Mouse (Mus musculus): ENCODE measurements around the gene Smpd4. TPM values are rescaled to one million over a fixed set of nuclear protein-coding genes. Genes with fewer than 3 reads are reported as not detected.

Gene Smpd4
- polyA plus RNA-seq, 1 experiment from 2014 or later: 22.7 TPM

DNA sequence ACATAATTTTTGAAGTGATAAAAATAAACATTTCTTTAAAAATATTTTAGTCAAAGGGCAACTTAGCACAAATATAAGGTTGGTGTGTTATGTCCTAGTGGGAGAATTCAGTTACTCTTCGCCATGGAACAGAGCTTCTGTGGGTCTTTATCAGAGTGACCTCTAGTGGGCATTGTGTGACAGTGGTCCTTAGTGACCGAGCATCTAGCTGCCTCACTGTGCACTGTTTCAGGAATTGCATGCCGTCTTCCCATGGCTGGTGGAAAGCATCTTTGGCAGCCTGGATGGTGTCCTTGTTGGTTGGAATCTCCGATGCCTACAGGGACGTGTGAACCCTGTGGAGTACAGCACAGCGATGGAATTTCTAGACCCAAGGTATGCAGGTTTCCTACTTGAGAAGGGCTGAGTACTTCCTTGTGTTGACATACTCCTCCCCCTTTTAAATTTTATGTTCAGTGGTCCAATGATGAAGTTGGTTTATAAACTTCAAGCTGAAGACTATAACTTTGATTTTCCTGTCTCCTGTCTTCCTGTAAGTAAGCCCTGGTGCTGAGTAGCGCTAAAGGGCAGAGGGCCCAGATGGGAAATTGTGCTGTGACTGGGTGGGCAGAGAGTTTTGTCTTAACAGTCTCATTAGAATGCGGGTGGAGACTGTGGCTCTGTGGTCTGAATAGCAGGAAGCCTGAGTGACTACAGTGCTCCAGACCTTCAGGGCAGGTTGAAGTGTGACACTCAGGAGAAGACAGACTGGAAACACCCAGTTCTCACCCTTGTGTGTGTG is 6.5 kb downstream of the Smpd4 start:
- Histone ChIP-seq H3K27me3 (ENCODE audit: control insufficient read depth, insufficient read depth, low read length) (no peaks in the 10 kb centered on the region), H3K9ac (ENCODE audit: low read length) (no peak overlapping the region), H3K4me2 (ENCODE audit: low read length) (no peak overlapping the region), H3K4me1 (ENCODE audit: control insufficient read depth in 2 of 2, insufficient read depth in 2 of 2, low read length in 2 of 2) (no peaks in the 10 kb centered on the region), H3K27ac (replicated peaks in 1 of 2; ENCODE audit: control insufficient read depth in 1 of 2, insufficient read depth in 1 of 2, low read depth in 2 of 2, low read length in 2 of 2) (no peak overlapping the region), H3K36me3 (ENCODE audit: control insufficient read depth, insufficient read depth, low read length) (peaks cover 92% of the 10 kb centered on the region), H3K9me3 (ENCODE audit: control insufficient read depth, low read length) (no peaks in the 10 kb centered on the region), H3K4me3 (ENCODE audit: control insufficient read depth in 1 of 2, insufficient read depth in 1 of 2, low read depth in 1 of 2, low read length in 2 of 2) (no peak overlapping the region)
- ATAC-seq (ENCODE audit: insufficient number of reproducible peaks, insufficient read depth, low FRiP score, low read depth): no peak
- WGBS: 66% methylated on average over 8 of the region's 8 CpGs

DNA sequence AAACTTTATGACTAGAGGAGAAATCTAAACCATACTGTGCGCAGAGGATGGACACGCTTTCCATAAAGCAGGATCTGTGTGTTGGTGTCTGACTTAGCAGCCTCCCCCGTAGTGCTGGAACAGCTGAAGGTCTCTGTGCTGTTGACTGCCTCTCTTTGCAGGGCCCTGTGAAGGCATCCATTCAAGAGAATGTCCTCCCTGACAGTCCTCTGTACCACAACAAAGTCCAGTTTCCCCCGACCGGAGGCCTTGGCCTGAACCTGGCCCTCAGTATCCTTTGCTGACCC is 7.1 kb downstream of the Smpd4 start:
- H3K4me3 ChIP-seq (ENCODE audit: control insufficient read depth in 1 of 2, insufficient read depth in 1 of 2, low read depth in 1 of 2, low read length in 2 of 2): no peak overlapping the region
- no peak for ATAC-seq (ENCODE audit: insufficient number of reproducible peaks, insufficient read depth, low FRiP score, low read depth)
- H3K27me3 ChIP-seq (ENCODE audit: control insufficient read depth, insufficient read depth, low read length): no peaks in the 10 kb centered on the region
- H3K9me3 ChIP-seq (ENCODE audit: control insufficient read depth, low read length): no peaks in the 10 kb centered on the region
- H3K27ac ChIP-seq (replicated peaks in 1 of 2; ENCODE audit: control insufficient read depth in 1 of 2, insufficient read depth in 1 of 2, low read depth in 2 of 2, low read length in 2 of 2): no peak overlapping the region
- 95% methylated on average over 5 of the region's 5 CpGs for WGBS
- peaks cover 97% of the 10 kb centered on the region for H3K36me3 ChIP-seq (ENCODE audit: control insufficient read depth, insufficient read depth, low read length)
- H3K4me1 ChIP-seq (ENCODE audit: control insufficient read depth in 2 of 2, insufficient read depth in 2 of 2, low read length in 2 of 2): no peaks in the 10 kb centered on the region
- H3K4me2 ChIP-seq (ENCODE audit: low read length): no peak overlapping the region
- H3K9ac ChIP-seq (ENCODE audit: low read length): no peak overlapping the region

DNA sequence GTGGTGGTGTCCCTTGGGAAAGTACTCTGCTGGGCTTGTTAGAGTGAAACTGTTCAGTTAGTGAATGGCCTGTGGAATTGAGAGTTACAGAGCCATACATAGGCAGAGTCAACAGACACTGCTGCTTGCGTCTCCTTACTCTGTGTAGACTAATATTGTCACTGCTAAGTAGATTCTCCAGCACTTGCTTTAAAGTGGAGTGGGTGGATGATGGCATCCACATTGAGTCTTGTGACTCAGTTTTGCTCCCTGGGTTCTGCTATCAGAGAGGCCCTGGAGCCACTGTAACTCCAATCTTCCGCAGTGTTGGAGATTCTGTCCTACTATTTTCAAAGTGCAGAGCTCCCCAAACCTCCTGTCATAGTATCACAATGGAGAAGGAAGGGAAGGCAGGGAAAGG is 13.4 kb downstream of the Smpd4 start:
- no peak overlapping the region for H3K9ac ChIP-seq (ENCODE audit: low read length)
- H3K4me3 ChIP-seq (ENCODE audit: control insufficient read depth in 1 of 2, insufficient read depth in 1 of 2, low read depth in 1 of 2, low read length in 2 of 2): no peak overlapping the region
- H3K9me3 ChIP-seq (ENCODE audit: control insufficient read depth, low read length): no peaks in the 10 kb centered on the region
- ATAC-seq (ENCODE audit: insufficient number of reproducible peaks, insufficient read depth, low FRiP score, low read depth): no peak
- H3K4me2 ChIP-seq (ENCODE audit: low read length): no peak overlapping the region
- no peaks in the 10 kb centered on the region for H3K27me3 ChIP-seq (ENCODE audit: control insufficient read depth, insufficient read depth, low read length)
- H3K36me3 ChIP-seq (ENCODE audit: control insufficient read depth, insufficient read depth, low read length): peaks cover 80% of the 10 kb centered on the region
- peaks cover 12 to 15% of the 10 kb centered on the region in 2 experiments for H3K4me1 ChIP-seq (ENCODE audit: control insufficient read depth in 2 of 2, insufficient read depth in 2 of 2, low read length in 2 of 2)
- 92% methylated on average over 2 of the region's 2 CpGs for WGBS
- no peak overlapping the region for H3K27ac ChIP-seq (replicated peaks in 1 of 2; ENCODE audit: control insufficient read depth in 1 of 2, insufficient read depth in 1 of 2, low read depth in 2 of 2, low read length in 2 of 2)

DNA sequence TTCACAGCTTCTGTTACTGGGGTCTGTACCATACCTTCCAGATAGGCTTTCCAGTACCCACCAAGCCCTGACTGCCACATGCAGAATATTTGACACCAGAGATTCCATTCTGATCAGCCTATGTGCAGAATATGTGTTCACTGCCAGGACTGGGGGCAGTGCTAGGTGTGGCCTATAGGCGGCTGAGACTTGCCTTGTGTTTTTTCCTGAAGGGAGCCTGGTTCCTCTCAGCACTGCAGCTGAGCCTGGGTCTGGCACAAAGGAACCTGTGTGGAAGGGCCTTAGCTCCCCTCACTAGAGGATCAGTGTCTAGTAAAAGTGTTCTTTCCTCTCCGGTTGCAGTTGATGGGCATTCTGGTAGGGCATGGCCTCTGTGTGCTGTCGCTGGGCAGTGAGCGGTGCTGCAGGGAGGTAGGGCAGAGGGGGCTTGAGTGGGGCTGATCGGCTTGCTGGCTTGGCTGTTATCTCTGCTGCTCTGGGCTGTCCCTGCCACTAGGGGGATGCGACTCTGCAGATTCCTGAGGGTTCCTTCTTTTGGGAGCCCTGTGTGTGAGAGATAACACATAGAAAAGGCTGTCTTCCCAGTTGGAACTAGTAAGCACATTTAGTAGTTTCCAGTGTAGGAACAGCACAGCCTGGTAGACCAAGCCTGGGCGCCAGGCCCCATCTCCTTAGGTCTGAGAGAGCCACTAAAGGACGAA is 14.5 kb downstream of the Smpd4 start:
- 56% methylated on average over 8 of the region's 8 CpGs for WGBS
- Histone ChIP-seq H3K4me2 (ENCODE audit: low read length) (no peak overlapping the region), H3K9ac (ENCODE audit: low read length) (no peak overlapping the region), H3K27me3 (ENCODE audit: control insufficient read depth, insufficient read depth, low read length) (no peaks in the 10 kb centered on the region), H3K4me3 (ENCODE audit: control insufficient read depth in 1 of 2, insufficient read depth in 1 of 2, low read depth in 1 of 2, low read length in 2 of 2) (no peak overlapping the region), H3K27ac (replicated peaks in 1 of 2; ENCODE audit: control insufficient read depth in 1 of 2, insufficient read depth in 1 of 2, low read depth in 2 of 2, low read length in 2 of 2) (no peak overlapping the region), H3K36me3 (ENCODE audit: control insufficient read depth, insufficient read depth, low read length) (peaks cover 78% of the 10 kb centered on the region), H3K4me1 (ENCODE audit: control insufficient read depth in 2 of 2, insufficient read depth in 2 of 2, low read length in 2 of 2) (peaks cover 13 to 16% of the 10 kb centered on the region in 2 experiments), H3K9me3 (ENCODE audit: control insufficient read depth, low read length) (no peaks in the 10 kb centered on the region)
- ATAC-seq (ENCODE audit: insufficient number of reproducible peaks, insufficient read depth, low FRiP score, low read depth): no peak

DNA sequence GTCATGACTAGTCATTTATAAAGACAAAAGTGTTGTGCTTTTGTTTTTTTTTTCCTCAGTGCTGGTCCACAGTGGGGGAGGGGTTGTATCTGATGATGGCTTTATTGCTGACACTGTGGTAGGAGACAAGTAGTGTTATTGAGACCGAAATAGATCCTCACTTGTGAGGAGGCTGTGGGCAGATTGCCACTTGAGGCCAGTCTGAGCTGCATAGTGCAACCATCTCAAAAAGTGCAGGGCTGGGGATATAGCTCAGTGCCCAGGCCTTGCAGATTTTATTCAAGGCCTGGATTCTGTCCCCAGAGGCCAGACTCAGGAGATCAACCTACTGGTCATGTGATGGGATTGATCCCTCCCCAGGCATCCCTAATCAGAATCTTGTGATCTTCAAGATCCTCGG is 17.8 kb downstream of the Smpd4 start:
- H3K9me3 ChIP-seq (ENCODE audit: control insufficient read depth, low read length): no peaks in the 10 kb centered on the region
- ATAC-seq (ENCODE audit: insufficient number of reproducible peaks, insufficient read depth, low FRiP score, low read depth): no peak
- peak overlapping the region; percentile 20 to 52; a peak in 1 of 4 replicates for H3K27ac ChIP-seq (replicated peaks in 1 of 2; ENCODE audit: control insufficient read depth in 1 of 2, insufficient read depth in 1 of 2, low read depth in 2 of 2, low read length in 2 of 2)
- 46% methylated on average over 2 of the region's 2 CpGs for WGBS
- peaks cover 13 to 16% of the 10 kb centered on the region in 2 experiments for H3K4me1 ChIP-seq (ENCODE audit: control insufficient read depth in 2 of 2, insufficient read depth in 2 of 2, low read length in 2 of 2)
- H3K4me3 ChIP-seq (ENCODE audit: control insufficient read depth in 1 of 2, insufficient read depth in 1 of 2, low read depth in 1 of 2, low read length in 2 of 2): no peak overlapping the region
- H3K9ac ChIP-seq (ENCODE audit: low read length): no peak overlapping the region
- H3K27me3 ChIP-seq (ENCODE audit: control insufficient read depth, insufficient read depth, low read length): no peaks in the 10 kb centered on the region
- peaks cover 76% of the 10 kb centered on the region for H3K36me3 ChIP-seq (ENCODE audit: control insufficient read depth, insufficient read depth, low read length)
- H3K4me2 ChIP-seq (ENCODE audit: low read length): no peak overlapping the region; the same call in 1 of the 2 replicates

DNA sequence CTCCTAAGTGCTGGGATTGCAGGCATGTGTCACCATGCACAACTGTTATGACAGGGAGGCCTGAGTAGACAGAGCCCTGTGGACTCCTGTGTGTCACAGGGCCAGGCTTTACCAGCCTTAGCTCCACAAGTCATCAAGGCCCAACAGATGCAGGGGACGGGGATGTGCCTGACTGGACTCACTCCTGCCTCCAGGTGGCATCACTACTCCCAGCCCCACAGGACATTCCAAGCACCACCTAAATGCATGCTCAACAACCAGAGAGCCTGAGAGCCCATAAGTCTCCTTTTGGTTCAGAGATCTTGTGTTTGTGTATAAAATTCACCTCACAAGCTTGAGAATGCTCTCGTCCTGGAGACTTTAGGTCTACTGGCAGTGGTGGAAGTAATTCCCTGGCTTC is 18.5 kb downstream of the Smpd4 start:
- Histone ChIP-seq H3K4me3 (ENCODE audit: control insufficient read depth in 1 of 2, insufficient read depth in 1 of 2, low read depth in 1 of 2, low read length in 2 of 2) (no peak overlapping the region), H3K27ac (replicated peaks in 1 of 2; ENCODE audit: control insufficient read depth in 1 of 2, insufficient read depth in 1 of 2, low read depth in 2 of 2, low read length in 2 of 2) (0 out of 4 replicates have a peak overlapping the region, but pooled peaks of 1 of the 2 experiments have one; percentile 20), H3K9ac (ENCODE audit: low read length) (no peak overlapping the region), H3K36me3 (ENCODE audit: control insufficient read depth, insufficient read depth, low read length) (peaks cover 76% of the 10 kb centered on the region), H3K4me2 (ENCODE audit: low read length) (no peak overlapping the region), H3K9me3 (ENCODE audit: control insufficient read depth, low read length) (no peaks in the 10 kb centered on the region), H3K27me3 (ENCODE audit: control insufficient read depth, insufficient read depth, low read length) (no peaks in the 10 kb centered on the region), H3K4me1 (ENCODE audit: control insufficient read depth in 2 of 2, insufficient read depth in 2 of 2, low read length in 2 of 2) (peaks cover 13 to 16% of the 10 kb centered on the region in 2 experiments)
- ATAC-seq (ENCODE audit: insufficient number of reproducible peaks, insufficient read depth, low FRiP score, low read depth): no peak
- WGBS: 79% methylated on average over 2 of the region's 2 CpGs

DNA sequence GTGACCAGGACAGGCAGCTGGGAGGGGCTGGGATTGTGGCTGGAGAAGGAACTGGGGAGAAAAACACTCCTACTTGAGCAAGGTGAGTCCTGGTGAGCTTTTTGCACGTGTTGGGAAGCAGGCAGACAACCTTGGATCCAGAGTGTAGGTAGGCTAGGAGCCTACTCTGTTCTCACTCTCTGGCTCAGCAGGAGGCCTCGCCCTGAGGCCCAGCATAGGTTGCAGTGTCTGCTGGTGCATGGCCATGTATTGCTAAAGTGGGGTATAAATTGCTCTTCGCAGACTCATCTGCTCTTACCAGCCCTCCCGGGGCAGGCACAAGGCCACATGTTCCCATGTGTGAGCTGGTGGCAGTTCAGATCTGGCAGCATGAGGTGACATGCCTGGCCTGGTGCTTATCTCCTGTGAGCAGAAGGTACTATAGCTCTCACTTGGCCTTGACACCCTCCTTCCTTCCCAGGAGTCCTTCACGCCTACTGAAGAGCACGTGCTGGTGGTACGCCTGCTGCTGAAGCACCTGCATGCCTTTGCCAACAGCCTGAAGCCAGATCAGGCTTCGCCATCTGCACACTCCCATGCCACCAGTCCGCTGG is 19.0 kb downstream of the Smpd4 start:
- no peak for ATAC-seq (ENCODE audit: insufficient number of reproducible peaks, insufficient read depth, low FRiP score, low read depth)
- Histone ChIP-seq H3K27me3 (ENCODE audit: control insufficient read depth, insufficient read depth, low read length) (no peaks in the 10 kb centered on the region), H3K36me3 (ENCODE audit: control insufficient read depth, insufficient read depth, low read length) (peaks cover 76% of the 10 kb centered on the region), H3K4me2 (ENCODE audit: low read length) (no peak overlapping the region), H3K4me1 (ENCODE audit: control insufficient read depth in 2 of 2, insufficient read depth in 2 of 2, low read length in 2 of 2) (peaks cover 13 to 16% of the 10 kb centered on the region in 2 experiments), H3K9me3 (ENCODE audit: control insufficient read depth, low read length) (no peaks in the 10 kb centered on the region), H3K27ac (replicated peaks in 1 of 2; ENCODE audit: control insufficient read depth in 1 of 2, insufficient read depth in 1 of 2, low read depth in 2 of 2, low read length in 2 of 2) (no peak overlapping the region), H3K9ac (ENCODE audit: low read length) (no peak overlapping the region), H3K4me3 (ENCODE audit: control insufficient read depth in 1 of 2, insufficient read depth in 1 of 2, low read depth in 1 of 2, low read length in 2 of 2) (no peak overlapping the region)
- WGBS: 81% methylated on average over 9 of the region's 9 CpGs
